Mouse (Mus musculus) testis, adult 2 months (tissue): ENCODE results near the gene Pik3r2.

Experiments used
- CTCF ChIP-seq: fragments of 200-500 bp; IDR thresholded peaks from 2 replicates; pipeline ENCODE4 v1.5.1; 2012; ENCODE audit warnings: low read depth, mild to moderate bottlenecking, inconsistent platforms, low read length, moderate library complexity; ENCODE audit not compliant: control insufficient read depth, insufficient read depth, insufficient replicate concordance
- POLR2A ChIP-seq: fragments of 200-500 bp; IDR thresholded peaks from 2 replicates; pipeline ENCODE4 v1.6.1; 2012; ENCODE audit warnings: low read depth, mild to moderate bottlenecking, inconsistent platforms, low read length, moderate library complexity; ENCODE audit not compliant: control insufficient read depth

DNA sequence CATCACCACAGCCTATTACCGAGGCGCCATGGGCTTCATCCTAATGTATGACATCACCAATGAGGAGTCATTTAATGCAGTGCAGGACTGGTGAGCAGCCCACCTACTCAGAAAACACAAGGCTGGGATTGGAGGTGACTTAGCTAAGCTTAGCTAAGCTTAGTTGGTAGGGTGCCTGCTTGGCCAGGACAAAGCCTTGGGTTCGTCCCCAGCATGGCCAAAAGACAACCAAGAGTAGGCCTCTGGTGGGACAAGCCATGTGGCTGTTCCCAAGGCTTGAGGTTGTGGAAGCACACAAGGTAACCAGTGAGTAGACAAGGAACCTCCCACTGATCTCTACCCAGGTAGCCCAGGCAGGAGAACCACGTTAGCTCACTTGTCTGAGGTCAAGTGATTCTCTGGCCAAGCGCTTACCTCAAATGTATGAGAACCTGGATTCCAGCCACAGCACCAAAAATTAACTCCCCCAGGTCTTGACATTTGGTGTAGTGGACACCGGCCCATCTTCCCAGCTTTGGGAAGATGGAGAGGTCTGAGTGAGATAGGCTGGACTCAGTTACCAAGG, 20.0 kb downstream of the Pik3r2 start:
- TF ChIP-seq POLR2A (no peak), CTCF (no peak)
